Mouse (Mus musculus): Measurements from ENCODE around the gene Mdm2. TPM values are rescaled to one million over a fixed set of nuclear protein-coding genes. Genes with fewer than 3 reads are reported as not detected.
"Not testable (repeated sequence)": the region's sequence is repeated elsewhere in the genome, so short reads cannot be mapped to it uniquely, and the experiment has no call there.

Gene Mdm2
- polyA plus RNA-seq, 1 experiment from 2014 or later: 57.9 TPM

GRCm38 (mm10) chr10:117742618-117743017 lies 32.1 kb upstream of the Mdm2 start:
- H3K27ac ChIP-seq (ENCODE audit: low read depth, low read length): no peak overlapping the region
- 92% methylated on average over 4 of the region's 4 CpGs for WGBS
- no peaks in the 10 kb centered on the region for H3K27me3 ChIP-seq (ENCODE audit: control insufficient read depth, insufficient read depth, low read length)
- H3K4me2 ChIP-seq (ENCODE audit: low read depth, low read length): no peak overlapping the region
- H3K9me3 ChIP-seq (ENCODE audit: control insufficient read depth, low read length): no peaks in the 10 kb centered on the region
- no peak overlapping the region for H3K9ac ChIP-seq (replicated peaks; ENCODE audit: low read depth, low read length)
- peaks cover 22% of the 10 kb centered on the region for H3K36me3 ChIP-seq (ENCODE audit: control insufficient read depth, insufficient read depth, low read length)
- no peak overlapping the region for H3K4me3 ChIP-seq (ENCODE audit: low read depth, low read length)
- no peak for ATAC-seq (ENCODE audit: low read depth)
- peaks cover 20% of the 10 kb centered on the region for H3K4me1 ChIP-seq (ENCODE audit: control insufficient read depth, insufficient read depth, low read length)

GRCm38 (mm10) chr10:117741698-117742475 lies 31.3 kb upstream of the Mdm2 start:
- no peak overlapping the region for H3K27ac ChIP-seq (ENCODE audit: low read depth, low read length)
- no peaks in the 10 kb centered on the region for H3K9me3 ChIP-seq (ENCODE audit: control insufficient read depth, low read length)
- peaks cover 29% of the 10 kb centered on the region for H3K36me3 ChIP-seq (ENCODE audit: control insufficient read depth, insufficient read depth, low read length)
- WGBS: 90% methylated on average over 15 of the region's 15 CpGs
- no peak overlapping the region for H3K9ac ChIP-seq (replicated peaks; ENCODE audit: low read depth, low read length)
- no peak overlapping the region for H3K4me2 ChIP-seq (ENCODE audit: low read depth, low read length)
- peaks cover 20% of the 10 kb centered on the region for H3K4me1 ChIP-seq (ENCODE audit: control insufficient read depth, insufficient read depth, low read length)
- no peaks in the 10 kb centered on the region for H3K27me3 ChIP-seq (ENCODE audit: control insufficient read depth, insufficient read depth, low read length)
- ATAC-seq (ENCODE audit: low read depth): no peak
- no peak overlapping the region for H3K4me3 ChIP-seq (ENCODE audit: low read depth, low read length)

GRCm38 (mm10) chr10:117740921-117741320 lies 30.4 kb upstream of the Mdm2 start:
- 88% methylated on average over 9 of the region's 9 CpGs for WGBS
- Histone ChIP-seq H3K4me1 (ENCODE audit: control insufficient read depth, insufficient read depth, low read length) (peaks cover 20% of the 10 kb centered on the region), H3K9me3 (ENCODE audit: control insufficient read depth, low read length) (no peaks in the 10 kb centered on the region), H3K4me2 (ENCODE audit: low read depth, low read length) (no peak overlapping the region), H3K27ac (ENCODE audit: low read depth, low read length) (no peak overlapping the region), H3K4me3 (ENCODE audit: low read depth, low read length) (no peak overlapping the region), H3K36me3 (ENCODE audit: control insufficient read depth, insufficient read depth, low read length) (peaks cover 37% of the 10 kb centered on the region), H3K9ac (replicated peaks; ENCODE audit: low read depth, low read length) (no peak overlapping the region), H3K27me3 (ENCODE audit: control insufficient read depth, insufficient read depth, low read length) (no peaks in the 10 kb centered on the region)
- no peak for ATAC-seq (ENCODE audit: low read depth)

GRCm38 (mm10) chr10:117740171-117740570 lies 29.6 kb upstream of the Mdm2 start:
- no peaks in the 10 kb centered on the region for H3K27me3 ChIP-seq (ENCODE audit: control insufficient read depth, insufficient read depth, low read length)
- no peak overlapping the region for H3K4me3 ChIP-seq (ENCODE audit: low read depth, low read length)
- no peak overlapping the region for H3K27ac ChIP-seq (ENCODE audit: low read depth, low read length)
- ATAC-seq (ENCODE audit: low read depth): no peak
- H3K36me3 ChIP-seq (ENCODE audit: control insufficient read depth, insufficient read depth, low read length): peaks cover 37% of the 10 kb centered on the region
- H3K9ac ChIP-seq (replicated peaks; ENCODE audit: low read depth, low read length): no peak overlapping the region
- H3K4me1 ChIP-seq (ENCODE audit: control insufficient read depth, insufficient read depth, low read length): peaks cover 17% of the 10 kb centered on the region
- 97% methylated on average over 10 of the region's 10 CpGs for WGBS
- no peaks in the 10 kb centered on the region for H3K9me3 ChIP-seq (ENCODE audit: control insufficient read depth, low read length)
- no peak overlapping the region for H3K4me2 ChIP-seq (ENCODE audit: low read depth, low read length)

- no peaks in the 10 kb centered on the region for H3K27me3 ChIP-seq (ENCODE audit: control insufficient read depth, insufficient read depth, low read length)
- H3K27ac ChIP-seq (ENCODE audit: low read depth, low read length): no peak overlapping the region
- H3K4me2 ChIP-seq (ENCODE audit: low read depth, low read length): no peak overlapping the region
- peaks cover 37% of the 10 kb centered on the region for H3K36me3 ChIP-seq (ENCODE audit: control insufficient read depth, insufficient read depth, low read length)
- H3K9ac ChIP-seq (replicated peaks; ENCODE audit: low read depth, low read length): no peak overlapping the region
- no peaks in the 10 kb centered on the region for H3K9me3 ChIP-seq (ENCODE audit: control insufficient read depth, low read length)
- WGBS: 96% methylated on average over 6 of the region's 6 CpGs
- peaks cover 11% of the 10 kb centered on the region for H3K4me1 ChIP-seq (ENCODE audit: control insufficient read depth, insufficient read depth, low read length)
- no peak overlapping the region for H3K4me3 ChIP-seq (ENCODE audit: low read depth, low read length)
- ATAC-seq (ENCODE audit: low read depth): no peak
Observed at GRCm38 (mm10) chr10:117739648-117739948, 29.0 kb upstream of the Mdm2 start.

- no peaks in the 10 kb centered on the region for H3K9me3 ChIP-seq (ENCODE audit: control insufficient read depth, low read length)
- no peak overlapping the region for H3K9ac ChIP-seq (replicated peaks; ENCODE audit: low read depth, low read length)
- H3K4me2 ChIP-seq (ENCODE audit: low read depth, low read length): no peak overlapping the region
- no peak overlapping the region for H3K27ac ChIP-seq (ENCODE audit: low read depth, low read length)
- peaks cover 7% of the 10 kb centered on the region for H3K4me1 ChIP-seq (ENCODE audit: control insufficient read depth, insufficient read depth, low read length)
- no peak overlapping the region for H3K4me3 ChIP-seq (ENCODE audit: low read depth, low read length)
- no peak for ATAC-seq (ENCODE audit: low read depth)
- H3K27me3 ChIP-seq (ENCODE audit: control insufficient read depth, insufficient read depth, low read length): no peaks in the 10 kb centered on the region
- WGBS: 97% methylated on average over 15 of the region's 15 CpGs
- peaks cover 37% of the 10 kb centered on the region for H3K36me3 ChIP-seq (ENCODE audit: control insufficient read depth, insufficient read depth, low read length)
Observed at GRCm38 (mm10) chr10:117738928-117739647, 28.5 kb upstream of the Mdm2 start.

GRCm38 (mm10) chr10:117738140-117738921 lies 27.8 kb upstream of the Mdm2 start:
- Histone ChIP-seq H3K4me3 (ENCODE audit: low read depth, low read length) (no peak overlapping the region), H3K27me3 (ENCODE audit: control insufficient read depth, insufficient read depth, low read length) (no peaks in the 10 kb centered on the region), H3K27ac (ENCODE audit: low read depth, low read length) (no peak overlapping the region), H3K9me3 (ENCODE audit: control insufficient read depth, low read length) (no peaks in the 10 kb centered on the region), H3K36me3 (ENCODE audit: control insufficient read depth, insufficient read depth, low read length) (peaks cover 37% of the 10 kb centered on the region), H3K9ac (replicated peaks; ENCODE audit: low read depth, low read length) (no peak overlapping the region), H3K4me2 (ENCODE audit: low read depth, low read length) (no peak overlapping the region), H3K4me1 (ENCODE audit: control insufficient read depth, insufficient read depth, low read length) (no peaks in the 10 kb centered on the region)
- WGBS: 86% methylated on average over 13 of the region's 13 CpGs
- no peak for ATAC-seq (ENCODE audit: low read depth)

- not testable (repeated sequence) for H3K27ac ChIP-seq (ENCODE audit: low read depth, low read length); H3K9ac ChIP-seq (replicated peaks; ENCODE audit: low read depth, low read length); H3K9me3 ChIP-seq (ENCODE audit: control insufficient read depth, low read length); ATAC-seq (ENCODE audit: low read depth); H3K4me2 ChIP-seq (ENCODE audit: low read depth, low read length); H3K27me3 ChIP-seq (ENCODE audit: control insufficient read depth, insufficient read depth, low read length); H3K4me3 ChIP-seq (ENCODE audit: low read depth, low read length); H3K4me1 ChIP-seq (ENCODE audit: control insufficient read depth, insufficient read depth, low read length)
- H3K36me3 ChIP-seq (ENCODE audit: control insufficient read depth, insufficient read depth, low read length): peaks cover 37% of the 10 kb centered on the region
- WGBS: 98% methylated on average over 8 of the region's 8 CpGs
Observed at GRCm38 (mm10) chr10:117737498-117737897, 26.9 kb upstream of the Mdm2 start.

- H3K36me3 ChIP-seq (ENCODE audit: control insufficient read depth, insufficient read depth, low read length): peaks cover 37% of the 10 kb centered on the region
- H3K4me3 ChIP-seq (ENCODE audit: low read depth, low read length): no peak overlapping the region
- no peak overlapping the region for H3K9ac ChIP-seq (replicated peaks; ENCODE audit: low read depth, low read length)
- no peaks in the 10 kb centered on the region for H3K27me3 ChIP-seq (ENCODE audit: control insufficient read depth, insufficient read depth, low read length)
- H3K9me3 ChIP-seq (ENCODE audit: control insufficient read depth, low read length): no peaks in the 10 kb centered on the region
- no peak for ATAC-seq (ENCODE audit: low read depth)
- H3K4me1 ChIP-seq (ENCODE audit: control insufficient read depth, insufficient read depth, low read length): no peaks in the 10 kb centered on the region
- WGBS: 91% methylated on average over 4 of the region's 4 CpGs
- H3K4me2 ChIP-seq (ENCODE audit: low read depth, low read length): no peak overlapping the region
- H3K27ac ChIP-seq (ENCODE audit: low read depth, low read length): no peak overlapping the region
Observed at GRCm38 (mm10) chr10:117737075-117737474, 26.5 kb upstream of the Mdm2 start.

All from neural tube, embryonic 14.5 days (tissue).